Mouse (Mus musculus) midbrain, embryonic 14.5 days (tissue): ENCODE results near the gene Lctl. TPM values are rescaled to one million over a fixed set of nuclear protein-coding genes. Genes with fewer than 3 reads are reported as not detected.
"Not testable (repeated sequence)": the region's sequence is repeated elsewhere in the genome, so short reads cannot be mapped to it uniquely, and the experiment has no call there.

ENCODE experiments used
- ATAC-seq: fragments of 200-750 bp; cut with Nextera tagmentation; 2 replicates; pipeline ENCODE4 v1.8.0; 2017; ENCODE audit warnings: moderate number of reproducible peaks, moderate library complexity; ENCODE audit not compliant: low FRiP score, low TSS enrichment
- DNase-seq: peaks from one replicate; pipeline ENCODE4 v3.0.0-alpha.2; 2015
- H3K27ac ChIP-seq: fragments of 300-500 bp; sonication (generic); replicated peaks from 2 replicates; pipeline ENCODE4 v1.5.1; 2014; ENCODE audit warnings: mild to moderate bottlenecking, low read depth, low read length, moderate library complexity
- H3K27me3 ChIP-seq: fragments of 300-500 bp; sonication (generic); 2 replicates; pipeline ENCODE4 v1.6.1; 2014; ENCODE audit warnings: low read length, control low read depth, mixed read lengths; ENCODE audit not compliant: control insufficient read depth, insufficient read depth
- H3K36me3 ChIP-seq: fragments of 300-500 bp; sonication (generic); 2 replicates; pipeline ENCODE4 v1.6.1; 2014; ENCODE audit warnings: low read length, control low read depth; ENCODE audit not compliant: control insufficient read depth, insufficient read depth
- H3K4me1 ChIP-seq: fragments of 300-500 bp; sonication (generic); 2 replicates; pipeline ENCODE4 v1.6.1; 2014; ENCODE audit warnings: mild to moderate bottlenecking, antibody characterized with exemption, low read length, control low read depth; ENCODE audit not compliant: control insufficient read depth, insufficient read depth
- H3K4me2 ChIP-seq: fragments of 300-500 bp; sonication (generic); 2 replicates; pipeline ENCODE4 v1.6.1; 2014; ENCODE audit warnings: mild to moderate bottlenecking, low read length, moderate library complexity
- H3K4me3 ChIP-seq: fragments of 300-500 bp; sonication (generic); replicated peaks from 2 replicates; pipeline ENCODE4 v1.5.1; 2014; ENCODE audit warnings: low read depth, low read length
- H3K9ac ChIP-seq: fragments of 300-500 bp; sonication (generic); replicated peaks from 2 replicates; pipeline ENCODE4 v1.6.1; 2014; ENCODE audit warnings: mild to moderate bottlenecking, low read length, moderate library complexity
- H3K9me3 ChIP-seq: fragments of 300-500 bp; sonication (generic); 2 replicates; pipeline ENCODE4 v1.6.1; 2016; ENCODE audit warnings: low read length, control low read depth, mixed read lengths; ENCODE audit not compliant: control insufficient read depth
- WGBS: fragments of 180-500 bp; shearing (Covaris S2); extraction: QIAGEN DNeasy Blood & Tissue Kit; methylation state at CpG from one replicate; pipeline ENCODE4 v1.1.7; 2014; 5-methylcytosine and 5-hydroxymethylcytosine counted together
- polyA plus RNA-seq: library from polyadenylated mRNA; unstranded; fragments of >200 nt; fragmentation: Nextera tagmentation; extraction: Ambion mirVana; gene quantifications from 2 replicates; pipeline ENCODE4 v1.2.1, GENCODE M21; 2014

Gene Lctl
- polyA plus RNA-seq, 1 experiment from 2014 or later, result not detected

GRCm38 (mm10) chr9:64124846-64125245, 7.9 kb downstream of the Lctl start:
- ATAC-seq, H3K4me3 ChIP-seq, H3K27me3 ChIP-seq, H3K27ac ChIP-seq, H3K4me1 ChIP-seq, H3K4me2 ChIP-seq, DNase-seq, H3K9me3 ChIP-seq, H3K36me3 ChIP-seq, H3K9ac ChIP-seq: not testable (repeated sequence)
- 62% methylated on average over 3 of the region's 3 CpGs for WGBS

- H3K9me3 ChIP-seq, result no peaks in the 10 kb centered on the region
- H3K27me3 ChIP-seq, result no peaks in the 10 kb centered on the region
- ATAC-seq (no peak), DNase-seq (no peak)
- no peaks in the 10 kb centered on the region for H3K36me3 ChIP-seq
- H3K9ac ChIP-seq, result no peak overlapping the region
- H3K4me2 ChIP-seq, result no peak overlapping the region
- H3K4me3 ChIP-seq, result no peak overlapping the region
- 72% methylated on average over 3 of the region's 3 CpGs for WGBS
- H3K27ac ChIP-seq, result no peak overlapping the region
- no peaks in the 10 kb centered on the region for H3K4me1 ChIP-seq
Measured at GRCm38 (mm10) chr9:64125307-64125706, 8.4 kb downstream of the Lctl start.

GRCm38 (mm10) chr9:64126121-64126520, 9.2 kb downstream of the Lctl start:
- ATAC-seq, result no peak
- 82% methylated on average over 12 of the region's 12 CpGs for WGBS

GRCm38 (mm10) chr9:64131623-64132022, 14.7 kb downstream of the Lctl start:
- 83% methylated on average over 6 of the region's 6 CpGs for WGBS
- Histone ChIP-seq H3K9me3 (no peaks in the 10 kb centered on the region), H3K4me2 (no peak overlapping the region), H3K27ac (no peak overlapping the region), H3K4me3 (no peak overlapping the region), H3K36me3 (no peaks in the 10 kb centered on the region), H3K9ac (no peak overlapping the region), H3K4me1 (no peaks in the 10 kb centered on the region), H3K27me3 (no peaks in the 10 kb centered on the region)
- no peak for ATAC-seq
- no peak for DNase-seq

More at GRCm38 (mm10) chr9:64126121-64126520, 9.2 kb downstream of the Lctl start:
- H3K9ac ChIP-seq, result no peak overlapping the region
- no peak overlapping the region for H3K4me2 ChIP-seq
- H3K27ac ChIP-seq, result no peak overlapping the region
- no peak overlapping the region for H3K4me3 ChIP-seq
- no peaks in the 10 kb centered on the region for H3K36me3 ChIP-seq
- no peaks in the 10 kb centered on the region for H3K27me3 ChIP-seq
- no peak for DNase-seq
- H3K4me1 ChIP-seq, result no peaks in the 10 kb centered on the region
- H3K9me3 ChIP-seq, result no peaks in the 10 kb centered on the region

GRCm38 (mm10) chr9:64138896-64139295, 21.9 kb downstream of the Lctl start:
- not testable (repeated sequence) for H3K4me3 ChIP-seq, ATAC-seq, H3K9ac ChIP-seq, H3K27ac ChIP-seq, H3K9me3 ChIP-seq, H3K4me2 ChIP-seq, H3K27me3 ChIP-seq, H3K4me1 ChIP-seq, H3K36me3 ChIP-seq
- 10% methylated on average over 6 of the region's 6 CpGs for WGBS
- peak; percentile 79 for DNase-seq

- H3K4me1 ChIP-seq, result no peaks in the 10 kb centered on the region
- no peaks in the 10 kb centered on the region for H3K9me3 ChIP-seq
- no peak overlapping the region for H3K27ac ChIP-seq
- no peak overlapping the region for H3K4me2 ChIP-seq
- WGBS, result 94% methylated on average over 9 of the region's 9 CpGs
- DNase-seq, result no peak
- no peaks in the 10 kb centered on the region for H3K36me3 ChIP-seq
- H3K4me3 ChIP-seq, result no peak overlapping the region
- no peak for ATAC-seq
- no peaks in the 10 kb centered on the region for H3K27me3 ChIP-seq
- no peak overlapping the region for H3K9ac ChIP-seq
Measured at GRCm38 (mm10) chr9:64139879-64140278, 22.9 kb downstream of the Lctl start.

GRCm38 (mm10) chr9:64156641-64157040, 39.7 kb downstream of the Lctl start:
- Histone ChIP-seq H3K27me3 (no peaks in the 10 kb centered on the region), H3K4me1 (no peaks in the 10 kb centered on the region), H3K4me2 (no peak overlapping the region), H3K9ac (no peak overlapping the region), H3K9me3 (no peaks in the 10 kb centered on the region), H3K4me3 (no peak overlapping the region), H3K27ac (no peak overlapping the region), H3K36me3 (peaks cover 14% of the 10 kb centered on the region; the same call in 1 of the 2 replicates)
- DNase-seq, result no peak
- no peak for ATAC-seq
- 93% methylated on average over 1 of the region's 1 CpGs for WGBS

GRCm38 (mm10) chr9:64160471-64160870, 43.5 kb downstream of the Lctl start:
- Histone ChIP-seq H3K27me3 (no peaks in the 10 kb centered on the region), H3K4me3 (no peak overlapping the region), H3K4me2 (no peak overlapping the region), H3K4me1 (no peaks in the 10 kb centered on the region), H3K36me3 (peaks cover 14% of the 10 kb centered on the region; the same call in 1 of the 2 replicates), H3K9ac (0 out of 2 replicates have a peak overlapping the region, but pooled peaks have one; percentile 2), H3K27ac (no peak overlapping the region), H3K9me3 (no peaks in the 10 kb centered on the region)
- 92% methylated on average over 5 of the region's 5 CpGs for WGBS
- DNase-seq (no peak), ATAC-seq (no peak)

- H3K9me3 ChIP-seq, H3K27me3 ChIP-seq, DNase-seq, H3K4me3 ChIP-seq, H3K27ac ChIP-seq, H3K4me2 ChIP-seq, H3K9ac ChIP-seq, H3K36me3 ChIP-seq, ATAC-seq: not testable (repeated sequence)
- 97% methylated on average over 3 of the region's 3 CpGs for WGBS
- H3K4me1 ChIP-seq, result peaks cover 15% of the 10 kb centered on the region
Measured at GRCm38 (mm10) chr9:64169967-64170366, 53.0 kb downstream of the Lctl start.
